Mouse (Mus musculus) bone marrow macrophage, adult 2 months (primary cell): ENCODE results near the gene Mmp24. TPM values are rescaled to one million over a fixed set of nuclear protein-coding genes. Genes with fewer than 3 reads are reported as not detected.
A peak's percentile ranks its signal among the peaks of the same experiment; 100 is the strongest.

Experiments
- H3K27ac ChIP-seq: 2 replicates; pipeline ENCODE4 v1.5.1; 2012; ENCODE audit warnings: low read depth, low read length; ENCODE audit not compliant: insufficient read depth
- H3K4me1 ChIP-seq: 2 replicates; pipeline ENCODE4 v1.6.1; 2012; ENCODE audit warnings: low read length; ENCODE audit not compliant: control insufficient read depth, insufficient read depth
- H3K4me3 ChIP-seq: 2 replicates; pipeline ENCODE4 v1.5.1; 2012; ENCODE audit warnings: mild to moderate bottlenecking, low read length, moderate library complexity; ENCODE audit not compliant: insufficient read depth
- CTCF ChIP-seq: IDR thresholded peaks from 2 replicates; pipeline ENCODE4 v1.5.1; 2012; ENCODE audit warnings: low read depth, mild to moderate bottlenecking, low read length, moderate library complexity
- POLR2A ChIP-seq: IDR thresholded peaks from 2 replicates; pipeline ENCODE4 v1.6.1; 2012; ENCODE audit warnings: mild to moderate bottlenecking, low read depth, low read length, borderline replicate concordance
- polyA plus RNA-seq: library from polyadenylated mRNA; stranded (reverse); fragments of >200 nt; gene quantifications from 2 replicates; pipeline ENCODE4 v1.2.4, GENCODE M21; 2012; ENCODE audit not compliant: missing spikeins, insufficient read depth, insufficient read length

Gene Mmp24
- polyA plus RNA-seq, 1 experiment, result not detected

GRCm38 (mm10) chr2:155809620-155810019 lies 34.5 kb downstream of the Mmp24 start:
- no peak overlapping the region for H3K4me3 ChIP-seq
- no peaks in the 10 kb centered on the region for H3K4me1 ChIP-seq
- H3K27ac ChIP-seq, result no peak overlapping the region
- no peak for TF ChIP-seq CTCF
- TF ChIP-seq POLR2A, result no peak

- Histone ChIP-seq H3K4me3 (no peak overlapping the region), H3K4me1 (no peaks in the 10 kb centered on the region; the same call in 1 of the 2 replicates), H3K27ac (no peak overlapping the region)
- peak; percentile 95 for TF ChIP-seq CTCF
- no peak for TF ChIP-seq POLR2A
Observed at GRCm38 (mm10) chr2:155811821-155812396, 36.8 kb downstream of the Mmp24 start.

- Histone ChIP-seq H3K4me3 (no peak overlapping the region), H3K27ac (no peak overlapping the region), H3K4me1 (peaks cover 7% of the 10 kb centered on the region)
- TF ChIP-seq CTCF, result no peak
- no peak for TF ChIP-seq POLR2A
Observed at GRCm38 (mm10) chr2:155812637-155813036, 37.5 kb downstream of the Mmp24 start.

- H3K4me1 ChIP-seq, result peaks cover 16% of the 10 kb centered on the region
- H3K4me3 ChIP-seq, result no peak overlapping the region
- TF ChIP-seq POLR2A (no peak), CTCF (no peak)
- H3K27ac ChIP-seq, result no peak overlapping the region
Observed at GRCm38 (mm10) chr2:155814829-155815228, 39.7 kb downstream of the Mmp24 start.

- TF ChIP-seq POLR2A (no peak), CTCF (no peak)
- Histone ChIP-seq H3K27ac (no peak overlapping the region), H3K4me1 (peaks cover 27% of the 10 kb centered on the region), H3K4me3 (no peak overlapping the region)
Observed at GRCm38 (mm10) chr2:155816179-155816578, 41.0 kb downstream of the Mmp24 start.

- H3K4me3 ChIP-seq, result peak overlapping the region; percentile 98
- peaks cover 27% of the 10 kb centered on the region for H3K4me1 ChIP-seq
- TF ChIP-seq POLR2A (no peak), CTCF (no peak)
- H3K27ac ChIP-seq, result no peak overlapping the region
Observed at GRCm38 (mm10) chr2:155817301-155818245, 42.4 kb downstream of the Mmp24 start.

- Histone ChIP-seq H3K4me1 (peaks cover 27% of the 10 kb centered on the region), H3K27ac (peak overlapping the region; percentile 81), H3K4me3 (peak overlapping the region; percentile 98)
- TF ChIP-seq POLR2A (peak; percentile 59; the same call in 1 of the 2 replicates), CTCF (peak; percentile 14; the same call in 1 of the 2 replicates)
Observed at GRCm38 (mm10) chr2:155818596-155819391, 43.7 kb downstream of the Mmp24 start.

GRCm38 (mm10) chr2:155819392-155819448 lies 44.1 kb downstream of the Mmp24 start, which contains the start of gene BC029722:
TSS of gene BC029722 (minus strand) at chr2:155819426.
- peak within 1 kb of the TSS; percentile 98 for H3K4me3 ChIP-seq
- H3K4me1 ChIP-seq, result peaks cover 27% of the 10 kb centered on the region
- H3K27ac ChIP-seq, result peak within 1 kb of the TSS; percentile 81
- TF ChIP-seq POLR2A (no peak), CTCF (no peak)

- Histone ChIP-seq H3K4me1 (peaks cover 27% of the 10 kb centered on the region), H3K4me3 (peak overlapping the region; percentile 16), H3K27ac (peak overlapping the region; percentile 81)
- no peak for TF ChIP-seq CTCF
- no peak for TF ChIP-seq POLR2A
Observed at GRCm38 (mm10) chr2:155819449-155820251, 44.5 kb downstream of the Mmp24 start.
